Mouse (Mus musculus) gastrocnemius, postnatal 10 days (tissue): Measurements from ENCODE around the gene Rnf4. TPM values are rescaled to one million over a fixed set of nuclear protein-coding genes. Genes with fewer than 3 reads are reported as not detected.

Experiments used
- total RNA-seq, 2 experiments: library from RNA; stranded (reverse); gene quantifications; 2 replicates each; pipeline ENCODE4 v1.2.3; 2021

Rnf4 gene
- total RNA-seq, 2 experiments from 2014 or later: 38.8 to 42.8 TPM

Other genes with a start within 250 kb of the Rnf4 start
- 1 to 10 TPM; 1.2 to 1.8 TPM for gene Poln, start 166.8 kb upstream of the Rnf4 start, total RNA-seq
- gene Haus3, start 166.8 kb upstream of the Rnf4 start, total RNA-seq: 1 to 10 TPM; 5.0 to 5.8 TPM
- gene Mxd4, start 148.6 kb upstream of the Rnf4 start, total RNA-seq: 10 to 100 TPM; 57.0 to 58.8 TPM
- 1 to 10 TPM; 1.1 to 1.5 TPM for gene Zfyve28, start 47.8 kb upstream of the Rnf4 start, total RNA-seq
- gene Cfap99, start 47.7 kb upstream of the Rnf4 start, total RNA-seq: under 1 TPM in 1 of 2 experiments, not detected in 1; 0.12 TPM
- 10 to 100 TPM; 19.6 to 26.6 TPM for gene Fam193a, start 33.6 kb downstream of the Rnf4 start, total RNA-seq
- gene Tnip2, start 177.7 kb downstream of the Rnf4 start, total RNA-seq: 1 to 10 TPM; 3.3 to 6.0 TPM
- 1 to 10 TPM; 3.3 to 6.2 TPM for gene Sh3bp2, start 189.5 kb downstream of the Rnf4 start, total RNA-seq
- 100 to 1,000 TPM in 1 of 2 experiments, 10 to 100 TPM in 1; 92.4 to 125 TPM for gene Add1, start 237.4 kb downstream of the Rnf4 start, total RNA-seq